Mouse (Mus musculus): ENCODE measurements around the gene Arfgef2.

DNA sequence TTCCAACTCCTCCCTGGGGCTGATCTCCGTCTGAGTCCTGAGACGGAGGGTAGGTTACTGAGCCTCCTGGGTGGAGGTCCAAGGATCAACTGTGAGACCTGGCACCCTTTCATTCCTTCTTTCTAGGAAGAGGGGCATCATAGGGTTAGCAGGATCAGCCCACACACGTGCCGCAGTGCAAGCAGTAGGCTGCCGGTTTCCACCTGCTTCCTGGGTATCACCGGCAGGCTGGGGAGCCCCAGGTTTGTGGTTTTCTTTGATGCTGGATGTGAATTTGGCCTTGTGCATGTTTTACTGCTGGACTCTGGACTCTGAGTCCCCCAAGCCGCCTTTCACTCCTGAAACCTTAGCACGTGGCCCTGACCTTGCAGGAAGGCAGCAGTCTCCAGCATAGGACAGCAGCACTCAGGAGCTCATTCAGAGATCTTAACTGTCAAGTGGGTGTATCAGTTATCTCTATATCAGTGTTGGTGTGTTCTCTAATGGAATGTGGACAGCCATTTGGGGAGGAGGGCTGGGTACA is 86.8 kb downstream of the Arfgef2 start:
- TF ChIP-seq POLR2A (IDR thresholded peaks at IDR 0.05; ENCODE audit: insufficient read length, low read depth) (no peak), POLR2AphosphoS2 (IDR thresholded peaks at IDR 0.05; ENCODE audit: insufficient read length, low read depth) (no peak), MAX (IDR thresholded peaks at IDR 0.05; ENCODE audit: low read depth) (no peak), MYOG (IDR thresholded peaks at IDR 0.05; ENCODE audit: control insufficient read depth in 1 of 3, insufficient read depth in 1 of 3, insufficient read length in 2 of 3, low read depth in 2 of 3) (no peak), TCF3 (IDR thresholded peaks at IDR 0.05; ENCODE audit: insufficient read length, low read depth) (no peak), E2F4 (IDR thresholded peaks at IDR 0.05; ENCODE audit: insufficient read depth) (no peak), CEBPB (IDR thresholded peaks at IDR 0.05; ENCODE audit: insufficient read depth, poor library complexity, severe bottlenecking) (no peak), MYOD1 (IDR thresholded peaks at IDR 0.05; ENCODE audit: control insufficient read depth in 1 of 3, insufficient read length in 2 of 3, low read depth in 2 of 3) (no peak), USF1 (IDR thresholded peaks at IDR 0.05; ENCODE audit: low read depth) (no peak)

Data from myocyte (in vitro differentiated cells).